19 mouse cellular contexts compared by ENCODE assay signal in genomic region chr10:93649600-93649999, GRCm38 (mm10).
"Had no signal": no experiment of that assay in that cellular context is flagged by ENCODE, and none has a peak within 500 bp of the region (broad histone marks: within the 10 kb centered on the region; RNA-seq: fewer than 3 reads in every experiment).

No protein-coding gene starts in this region.

- ATAC-seq: liver, postnatal 0 days; lung, postnatal 0 days; midbrain, embryonic 15.5 days had no signal

- H3K4me1 ChIP-seq: limb, embryonic 12.5 days; midbrain, embryonic 12.5 days; midbrain, embryonic 15.5 days; stomach, embryonic 15.5 days had no signal

- H3K4me3 ChIP-seq: limb, embryonic 12.5 days; limb, embryonic 15.5 days; midbrain, embryonic 12.5 days; midbrain, embryonic 15.5 days; neural tube, embryonic 12.5 days; neural tube, embryonic 15.5 days; stomach, embryonic 15.5 days had no signal

- H3K36me3 ChIP-seq: limb, embryonic 15.5 days; midbrain, embryonic 15.5 days; neural tube, embryonic 15.5 days; stomach, embryonic 15.5 days had no signal

- H3K9me3 ChIP-seq: limb, embryonic 12.5 days; limb, embryonic 15.5 days; midbrain, embryonic 12.5 days; midbrain, embryonic 15.5 days; neural tube, embryonic 12.5 days; neural tube, embryonic 15.5 days; stomach, embryonic 15.5 days had no signal

- H3K27me3 ChIP-seq: limb, embryonic 12.5 days; limb, embryonic 15.5 days; midbrain, embryonic 12.5 days; midbrain, embryonic 15.5 days; neural tube, embryonic 12.5 days; neural tube, embryonic 15.5 days; stomach, embryonic 15.5 days had no signal

- H3K27ac ChIP-seq: limb, embryonic 12.5 days; limb, embryonic 15.5 days; liver, embryonic 14.5 days; macrophage; midbrain, embryonic 12.5 days; midbrain, embryonic 15.5 days; neural tube, embryonic 12.5 days; neural tube, embryonic 15.5 days; stomach, embryonic 15.5 days had no signal

- DNase-seq: kidney, postnatal 14 days; kidney, postnatal 4 days; liver, postnatal 0 days; retina, postnatal 1 day; right cerebral cortex, postnatal 25 days; spleen, adult 18-20 months; thymus, postnatal 25 days had no signal

- H3K4me2 ChIP-seq: limb, embryonic 12.5 days; limb, embryonic 15.5 days; liver, embryonic 11.5 days; lung, embryonic 14.5 days; midbrain, embryonic 12.5 days; midbrain, embryonic 15.5 days; neural tube, embryonic 12.5 days; neural tube, embryonic 15.5 days; stomach, embryonic 15.5 days had no signal

- H3K9ac ChIP-seq: limb, embryonic 12.5 days; limb, embryonic 15.5 days; liver, embryonic 14.5 days; liver, postnatal 0 days; lung, embryonic 14.5 days; midbrain, embryonic 12.5 days; midbrain, embryonic 15.5 days; neural tube, embryonic 12.5 days; neural tube, embryonic 15.5 days; stomach, embryonic 15.5 days had no signal
